Mouse (Mus musculus) MEL-GATA-1-ER (cell line): ENCODE data around the gene Hist1h4i.

ENCODE experiments used
- DNase-seq: peaks from one replicate; pipeline ENCODE4 v3.0.0-alpha.2; 2012; ENCODE audit warnings: low read depth; ENCODE audit errors: extremely low read depth

Hist1h4i gene

GRCm38 (mm10) chr13:22036986-22037385 lies 4.2 kb downstream of the Hist1h4i start:
- no peak for DNase-seq

- DNase-seq = peak; percentile 70
These were observed 4.8 kb downstream of the Hist1h4i start for GRCm38 (mm10) chr13:22036149-22036956.

DNA sequence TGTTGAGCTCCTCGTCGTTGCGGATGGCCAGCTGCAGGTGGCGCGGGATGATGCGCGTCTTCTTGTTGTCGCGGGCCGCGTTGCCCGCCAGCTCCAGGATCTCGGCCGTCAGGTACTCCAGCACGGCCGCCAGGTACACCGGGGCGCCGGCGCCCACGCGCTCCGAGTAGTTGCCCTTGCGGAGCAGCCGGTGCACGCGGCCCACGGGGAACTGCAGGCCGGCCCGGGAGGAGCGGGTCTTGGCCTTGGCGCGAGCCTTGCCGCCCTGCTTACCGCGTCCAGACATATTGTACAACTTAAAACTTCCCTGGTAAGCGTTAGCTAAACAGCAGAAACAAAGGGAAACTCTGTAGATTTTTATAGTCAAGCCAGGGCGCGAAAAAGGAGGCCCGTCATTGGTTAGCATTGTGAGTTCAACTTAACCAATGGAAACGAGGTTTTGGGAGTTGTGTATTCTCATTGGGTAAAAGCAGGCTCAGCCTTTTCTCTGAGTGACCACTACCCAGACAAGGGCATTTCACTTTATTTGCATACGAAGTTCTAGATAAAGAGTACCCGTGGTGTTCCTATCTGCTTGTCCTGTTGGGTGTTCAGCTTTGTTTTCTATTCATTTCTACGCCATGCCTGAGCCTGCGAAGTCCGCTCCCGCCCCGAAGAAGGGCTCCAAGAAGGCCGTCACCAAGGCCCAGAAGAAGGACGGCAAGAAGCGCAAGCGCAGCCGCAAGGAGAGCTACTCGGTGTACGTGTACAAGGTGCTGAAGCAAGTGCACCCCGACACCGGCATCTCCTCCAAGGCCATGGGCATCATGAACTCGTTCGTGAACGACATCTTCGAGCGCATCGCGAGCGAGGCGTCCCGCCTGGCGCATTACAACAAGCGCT lies 5.7 kb downstream of the Hist1h4i start, which contains the start of the genes Hist1h2ah and Hist1h2bk:
Hist1h2ah (minus strand) TSS at position 302 of the 882 bp plus-strand sequence.
Hist1h2bk (plus strand) TSS at position 604 of the 882 bp plus-strand sequence.
- DNase-seq = peak; percentile 99

- DNase-seq = no peak
These were observed 6.5 kb downstream of the Hist1h4i start for GRCm38 (mm10) chr13:22034443-22035266.

GRCm38 (mm10) chr13:22033741-22034442 lies 7.3 kb downstream of the Hist1h4i start:
- no peak for DNase-seq

- no peak for DNase-seq
These were observed 10.7 kb downstream of the Hist1h4i start for GRCm38 (mm10) chr13:22030493-22030892.

GRCm38 (mm10) chr13:22029928-22030327 lies 11.2 kb downstream of the Hist1h4i start:
- DNase-seq = peak; percentile 80

DNA sequence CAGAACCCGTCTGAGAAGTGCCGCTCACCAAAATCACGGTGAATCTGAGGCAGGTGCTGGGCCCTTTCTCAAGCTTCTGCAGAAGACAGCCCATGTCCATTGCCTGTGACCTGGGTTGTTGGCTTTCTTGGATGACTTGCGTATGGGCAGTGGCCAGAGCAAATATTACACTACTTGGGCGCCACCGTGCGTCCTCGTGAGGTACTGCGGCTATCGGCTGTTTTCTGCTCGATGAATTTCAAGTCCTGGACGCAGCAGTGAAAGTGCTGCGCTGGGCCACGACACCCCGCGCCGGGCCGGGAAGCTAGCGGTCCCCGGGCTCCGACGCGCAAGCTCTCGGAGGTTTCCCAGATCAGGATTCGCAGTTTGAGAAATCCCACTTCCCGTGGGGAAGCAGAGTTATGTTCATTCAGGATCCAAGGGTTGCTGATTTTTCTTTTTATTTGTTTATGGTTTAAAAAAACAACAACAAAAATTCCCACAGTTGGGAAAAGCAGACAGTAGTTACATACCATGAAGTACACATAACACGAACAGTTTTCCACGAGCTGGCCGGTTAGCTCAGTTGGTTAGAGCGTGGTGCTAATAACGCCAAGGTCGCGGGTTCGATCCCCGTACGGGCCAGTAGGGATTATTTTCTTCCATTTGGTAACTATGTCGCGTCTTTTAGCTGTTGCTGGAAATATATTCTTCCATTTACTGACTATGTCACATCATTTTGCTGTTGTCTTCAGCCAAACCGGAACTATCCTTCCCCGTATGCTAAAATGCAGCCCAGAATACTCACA lies 12.3 kb downstream of the Hist1h4i start:
- DNase-seq = peak; percentile 86

DNA sequence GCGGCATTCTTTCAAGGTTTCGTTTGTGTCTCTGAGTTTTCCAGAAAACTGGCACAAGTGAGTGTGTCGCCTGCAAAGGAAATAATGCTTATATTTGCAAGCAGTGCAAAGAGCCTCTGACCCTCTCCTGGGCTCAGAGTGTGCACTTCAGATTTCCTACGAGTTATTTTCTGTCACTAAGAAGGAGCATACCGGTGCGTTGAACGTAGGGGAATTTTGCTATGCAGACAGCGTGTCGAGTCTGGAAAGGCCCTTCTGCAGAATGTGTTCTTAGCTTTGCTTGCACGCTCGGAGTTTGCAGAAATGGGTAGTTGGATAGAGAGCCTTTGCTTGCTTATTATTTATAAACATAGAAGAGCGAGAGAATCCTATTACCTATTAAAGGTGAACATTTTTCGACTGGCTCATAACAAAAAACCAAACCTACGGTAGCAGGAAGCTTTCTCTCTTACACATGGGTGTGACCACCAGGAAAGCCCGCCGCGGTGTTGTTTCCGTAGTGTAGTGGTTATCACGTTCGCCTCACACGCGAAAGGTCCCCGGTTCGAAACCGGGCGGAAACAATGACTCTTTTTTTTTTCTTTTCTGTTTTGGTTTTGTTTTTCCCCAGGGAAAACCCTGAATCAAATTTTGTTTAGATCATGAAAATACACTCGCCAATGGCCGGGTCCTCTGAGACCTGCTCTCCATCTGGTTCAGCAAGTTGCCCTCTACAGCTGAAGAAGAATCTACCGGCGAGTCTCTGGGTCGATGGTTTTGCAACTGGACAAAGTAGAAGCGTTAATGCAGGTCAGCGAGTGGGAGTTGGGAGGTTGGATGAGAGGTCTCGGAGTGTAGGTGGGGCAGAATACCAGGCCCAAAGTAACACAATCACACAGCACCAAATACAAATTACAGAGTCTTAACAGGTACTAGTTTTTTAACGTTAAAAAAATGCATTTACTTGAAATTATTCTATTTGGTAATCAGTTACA lies 14.8 kb downstream of the Hist1h4i start:
- DNase-seq = no peak

GRCm38 (mm10) chr13:22022241-22022640 lies 18.9 kb downstream of the Hist1h4i start:
- peak; percentile 83 for DNase-seq

DNA sequence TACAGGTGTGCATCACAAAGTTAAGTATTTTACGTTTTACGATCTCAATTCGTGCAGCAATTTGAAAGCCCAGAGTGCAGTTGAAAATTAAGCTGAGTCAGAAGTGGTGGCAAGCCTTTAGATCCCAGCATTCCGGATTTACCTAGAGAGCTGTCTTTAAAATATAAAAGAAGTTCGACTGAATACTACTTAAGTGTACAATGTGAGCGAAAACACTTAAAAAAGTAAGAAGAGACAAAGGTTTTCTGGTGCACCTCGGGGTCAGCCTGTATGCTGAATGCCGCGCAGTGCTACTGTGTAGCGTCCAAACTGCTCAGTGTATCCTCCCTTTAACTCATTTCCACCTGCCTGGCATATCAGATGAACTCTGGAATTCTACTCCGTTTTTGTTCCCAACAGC lies 19.6 kb downstream of the Hist1h4i start:
- DNase-seq = no peak

GRCm38 (mm10) chr13:22020901-22021339 lies 20.2 kb downstream of the Hist1h4i start:
- peak; percentile 80 for DNase-seq

- no peak for DNase-seq
These were observed 21.0 kb downstream of the Hist1h4i start for GRCm38 (mm10) chr13:22019934-22020835.

DNA sequence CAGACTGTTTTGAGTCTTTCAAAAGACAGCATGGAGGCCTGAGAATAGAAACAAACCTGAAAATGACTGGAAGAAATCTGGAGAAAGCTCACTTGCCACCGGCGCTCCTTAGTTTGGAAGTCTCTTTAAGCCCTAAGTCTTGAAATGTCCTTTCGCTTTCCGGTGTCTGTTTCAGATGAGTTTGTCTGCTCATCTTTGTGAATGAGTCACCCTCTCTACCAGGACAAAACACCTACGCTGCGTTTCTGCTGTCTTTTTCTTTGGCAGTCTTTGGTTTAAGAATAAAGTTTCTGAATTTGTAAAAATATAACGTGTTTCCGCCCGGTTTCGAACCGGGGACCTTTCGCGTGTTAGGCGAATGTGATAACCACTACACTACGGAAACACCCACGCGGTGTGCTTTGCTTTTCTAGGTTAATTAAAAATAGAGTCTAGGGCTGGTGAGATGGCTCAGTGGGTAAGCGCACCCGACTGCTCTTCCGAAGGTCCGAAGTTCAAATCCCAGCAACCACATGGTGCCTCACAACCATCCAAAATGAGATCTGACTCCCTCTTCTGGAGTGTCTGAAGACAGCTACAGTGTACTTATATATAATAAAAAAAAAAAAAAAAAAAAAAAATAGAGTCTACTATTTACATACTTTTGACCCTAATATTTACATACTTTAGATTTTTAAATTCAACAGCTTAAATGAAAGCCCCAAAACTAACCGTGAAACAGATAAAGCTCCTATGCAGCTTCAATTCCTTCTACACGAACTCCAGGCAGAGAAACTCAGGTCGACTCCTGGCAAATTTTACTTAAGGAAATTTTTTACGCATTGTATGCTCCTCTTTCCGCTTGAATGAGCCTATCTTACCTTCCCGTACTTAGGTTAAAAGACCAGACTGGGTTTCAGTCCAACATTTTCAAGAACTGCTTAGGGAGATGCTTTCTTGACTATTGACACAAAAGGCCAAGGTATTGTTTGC lies 25.4 kb downstream of the Hist1h4i start:
- no peak for DNase-seq

DNA sequence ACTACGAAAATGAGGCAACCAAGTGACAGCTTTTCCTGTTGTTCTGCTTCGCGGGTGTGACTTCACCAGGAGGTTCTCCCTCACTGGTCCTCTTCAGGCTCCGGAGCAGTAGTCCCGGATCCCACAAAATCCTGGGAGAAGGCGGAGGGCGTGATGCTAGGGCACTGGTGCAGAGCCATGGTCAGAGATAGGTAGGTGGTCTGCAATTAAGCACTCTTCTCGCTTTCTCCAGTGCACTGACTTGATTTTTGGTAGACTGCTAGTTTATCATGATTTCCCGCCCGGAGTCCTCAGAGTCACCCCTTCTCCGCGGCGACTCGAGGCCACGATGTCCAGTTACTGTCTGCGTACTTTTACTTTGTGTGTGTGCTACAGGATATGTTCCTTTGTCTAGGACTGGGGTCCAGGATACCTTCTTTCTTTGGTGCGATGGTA lies 26.7 kb downstream of the Hist1h4i start:
- no peak for DNase-seq

- DNase-seq = no peak
These were observed 27.4 kb downstream of the Hist1h4i start for GRCm38 (mm10) chr13:22013716-22014115.
